Mouse (Mus musculus) intestine, postnatal 0 days (tissue): ENCODE measurements around the gene Tesk1. TPM values are rescaled to one million over a fixed set of nuclear protein-coding genes. Genes with fewer than 3 reads are reported as not detected.
"Not testable (repeated sequence)": the region's sequence is repeated elsewhere in the genome, so short reads cannot be mapped to it uniquely, and the experiment has no call there.

Experiments
- ATAC-seq: fragments of 200-750 bp; cut with Nextera tagmentation; 2 replicates; pipeline ENCODE4 v1.8.0; 2017; ENCODE audit warnings: mild to moderate bottlenecking, moderate TSS enrichment, moderate library complexity
- H3K27ac ChIP-seq: fragments of 300-500 bp; sonication (generic); 2 replicates; pipeline ENCODE4 v1.5.1; 2014; ENCODE audit warnings: mild to moderate bottlenecking, low read depth, low read length, moderate library complexity
- H3K27me3 ChIP-seq: fragments of 300-500 bp; sonication (generic); replicated peaks from 2 replicates; pipeline ENCODE4 v1.6.1; 2014; ENCODE audit warnings: low read length, mixed read lengths; ENCODE audit not compliant: control insufficient read depth, insufficient read depth
- H3K36me3 ChIP-seq: fragments of 300-500 bp; sonication (generic); 2 replicates; pipeline ENCODE4 v1.6.1; 2014; ENCODE audit warnings: mild to moderate bottlenecking, moderate library complexity; ENCODE audit not compliant: control insufficient read depth, insufficient read depth
- H3K4me1 ChIP-seq: fragments of 300-500 bp; sonication (generic); replicated peaks from 2 replicates; pipeline ENCODE4 v1.6.1; 2014; ENCODE audit warnings: antibody characterized with exemption, low read length, mixed read lengths; ENCODE audit not compliant: control insufficient read depth, insufficient read depth
- H3K4me2 ChIP-seq: fragments of 300-500 bp; sonication (generic); replicated peaks from 2 replicates; pipeline ENCODE4 v1.6.1; 2014; ENCODE audit warnings: low read depth, mild to moderate bottlenecking, moderate library complexity
- H3K4me3 ChIP-seq: fragments of 300-500 bp; sonication (generic); 2 replicates; pipeline ENCODE4 v1.5.1; 2014; ENCODE audit warnings: low read depth, low read length
- H3K9ac ChIP-seq: fragments of 300-500 bp; sonication (generic); 2 replicates; pipeline ENCODE4 v1.6.1; 2014; ENCODE audit warnings: mild to moderate bottlenecking, low read depth, low read length
- H3K9me3 ChIP-seq: fragments of 300-500 bp; sonication (generic); 2 replicates; pipeline ENCODE4 v1.6.1; 2016; ENCODE audit warnings: mixed run types; ENCODE audit not compliant: control insufficient read depth
- CTCF ChIP-seq: sonication (generic); IDR thresholded peaks from 2 replicates; pipeline ENCODE4 v1.5.1; 2016; ENCODE audit warnings: low read depth, mild to moderate bottlenecking, control low read depth, antibody characterized with exemption, moderate library complexity
- WGBS: fragments of 180-500 bp; shearing (Covaris S2); extraction: QIAGEN DNeasy Blood & Tissue Kit; methylation state at CpG from one replicate; pipeline ENCODE4 v1.1.7; 2014; 5-methylcytosine and 5-hydroxymethylcytosine counted together
- polyA plus RNA-seq: library from polyadenylated mRNA; unstranded; fragments of >200 nt; fragmentation: Nextera tagmentation; extraction: Ambion mirVana; gene quantifications from 2 replicates; pipeline ENCODE4 v1.2.1, GENCODE M21; 2015

The Tesk1 gene
- polyA plus RNA-seq, 1 experiment from 2014 or later: 4.6 TPM

DNA sequence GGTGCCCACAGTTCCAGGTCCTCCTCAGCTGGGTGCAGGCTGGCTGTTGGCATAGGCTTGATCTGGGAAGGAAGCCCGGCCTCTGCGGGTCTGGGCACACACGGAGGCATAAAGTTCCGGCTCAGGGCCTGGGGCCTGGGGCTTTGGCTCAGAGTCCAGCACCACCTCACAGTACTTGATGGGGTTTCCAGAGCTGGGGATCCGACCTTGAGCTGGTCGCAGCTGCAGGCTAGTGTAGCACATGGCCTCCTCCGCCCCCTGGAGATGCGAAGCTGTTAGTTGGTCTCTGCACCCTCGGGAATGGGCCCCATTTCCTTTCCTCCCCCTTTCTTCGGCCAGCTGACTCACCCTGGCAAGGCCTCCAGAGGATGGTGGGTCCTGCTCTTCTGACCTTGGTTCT, 40.9 kb downstream of the Tesk1 start:
- no peak overlapping the region for H3K27ac ChIP-seq
- WGBS: 71% methylated on average over 10 of the region's 10 CpGs
- ATAC-seq: no peak
- H3K9ac ChIP-seq: no peak overlapping the region
- peaks cover 3% of the 10 kb centered on the region; the same call in 1 of the 2 replicates for H3K4me1 ChIP-seq
- H3K4me3 ChIP-seq: no peak overlapping the region
- no peak for TF ChIP-seq CTCF
- no peaks in the 10 kb centered on the region for H3K9me3 ChIP-seq
- H3K4me2 ChIP-seq: no peak overlapping the region
- no peaks in the 10 kb centered on the region for H3K36me3 ChIP-seq
- H3K27me3 ChIP-seq: no peaks in the 10 kb centered on the region

DNA sequence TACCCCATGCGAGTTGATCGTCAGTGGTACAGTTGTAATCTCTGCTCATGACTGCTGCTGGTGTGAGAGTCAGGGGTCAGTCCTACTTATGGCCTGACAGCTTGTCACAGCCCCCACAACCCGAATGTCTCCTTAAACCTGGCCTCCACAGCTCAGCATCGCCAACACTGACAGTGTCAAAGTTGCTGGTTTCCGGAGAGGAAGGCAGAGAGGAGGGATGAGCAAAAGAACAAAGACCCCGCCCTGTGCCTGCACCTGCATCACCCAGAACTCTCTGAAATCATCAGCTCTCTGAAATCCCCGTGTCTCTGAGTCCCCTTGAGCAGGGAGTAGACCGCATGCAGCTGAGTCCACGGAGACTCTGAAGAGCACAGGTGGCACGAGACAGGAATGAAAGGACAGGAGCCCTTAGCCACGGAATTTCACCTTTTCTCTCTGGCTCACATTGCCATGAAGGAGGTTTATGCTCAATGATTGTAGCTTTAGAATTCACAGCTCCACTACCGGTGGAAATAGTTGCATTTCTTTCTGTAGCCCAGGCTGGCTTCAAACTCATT, 41.9 kb downstream of the Tesk1 start, which contains the start of gene Sit1:
Gene Sit1 (minus strand): TSS at position 200 of the 557 bp plus-strand sequence.
- Histone ChIP-seq H3K27me3 (no peaks in the 10 kb centered on the region), H3K4me3 (no peak within 1 kb of the TSS), H3K4me1 (peaks cover under 1% of the 10 kb centered on the region; the same call in 1 of the 2 replicates), H3K36me3 (no peaks in the 10 kb centered on the region), H3K4me2 (no peak within 1 kb of the TSS), H3K9me3 (no peaks in the 10 kb centered on the region), H3K27ac (no peak within 1 kb of the TSS), H3K9ac (no peak within 1 kb of the TSS)
- WGBS: 56% methylated on average over 12 of the region's 12 CpGs
- TF ChIP-seq CTCF: no peak
- ATAC-seq: no peak

GRCm38 (mm10) chr4:43485666-43486065, 43.9 kb downstream of the Tesk1 start:
- H3K4me1 ChIP-seq, H3K4me2 ChIP-seq, H3K36me3 ChIP-seq, H3K9ac ChIP-seq, ATAC-seq, H3K4me3 ChIP-seq, H3K9me3 ChIP-seq, H3K27me3 ChIP-seq, H3K27ac ChIP-seq: not testable (repeated sequence)
- WGBS: 85% methylated on average over 5 of the region's 5 CpGs
- peak; percentile 35; the same call in 1 of the 2 replicates for TF ChIP-seq CTCF

GRCm38 (mm10) chr4:43489611-43490010, 47.9 kb downstream of the Tesk1 start:
- no peak overlapping the region for H3K9ac ChIP-seq
- H3K36me3 ChIP-seq: no peaks in the 10 kb centered on the region
- H3K27ac ChIP-seq: no peak overlapping the region
- peaks cover 3% of the 10 kb centered on the region; the same call in 1 of the 2 replicates for H3K4me1 ChIP-seq
- H3K4me2 ChIP-seq: no peak overlapping the region
- H3K27me3 ChIP-seq: no peaks in the 10 kb centered on the region
- no peak overlapping the region for H3K4me3 ChIP-seq
- H3K9me3 ChIP-seq: no peaks in the 10 kb centered on the region
- 84% methylated on average over 3 of the region's 3 CpGs for WGBS
- no peak for TF ChIP-seq CTCF
- no peak for ATAC-seq

- peak; percentile 40 for ATAC-seq
- Histone ChIP-seq H3K4me1 (peaks cover 3% of the 10 kb centered on the region; the same call in 1 of the 2 replicates), H3K9me3 (no peaks in the 10 kb centered on the region), H3K36me3 (no peaks in the 10 kb centered on the region; the same call in 1 of the 2 replicates), H3K4me3 (no peak overlapping the region), H3K4me2 (no peak overlapping the region), H3K27me3 (no peaks in the 10 kb centered on the region), H3K27ac (no peak overlapping the region; the same call in 1 of the 2 replicates), H3K9ac (no peak overlapping the region)
- WGBS: 55% methylated on average over 5 of the region's 5 CpGs
- TF ChIP-seq CTCF: no peak
These were observed 49.1 kb downstream of the Tesk1 start for GRCm38 (mm10) chr4:43490801-43491200.

DNA sequence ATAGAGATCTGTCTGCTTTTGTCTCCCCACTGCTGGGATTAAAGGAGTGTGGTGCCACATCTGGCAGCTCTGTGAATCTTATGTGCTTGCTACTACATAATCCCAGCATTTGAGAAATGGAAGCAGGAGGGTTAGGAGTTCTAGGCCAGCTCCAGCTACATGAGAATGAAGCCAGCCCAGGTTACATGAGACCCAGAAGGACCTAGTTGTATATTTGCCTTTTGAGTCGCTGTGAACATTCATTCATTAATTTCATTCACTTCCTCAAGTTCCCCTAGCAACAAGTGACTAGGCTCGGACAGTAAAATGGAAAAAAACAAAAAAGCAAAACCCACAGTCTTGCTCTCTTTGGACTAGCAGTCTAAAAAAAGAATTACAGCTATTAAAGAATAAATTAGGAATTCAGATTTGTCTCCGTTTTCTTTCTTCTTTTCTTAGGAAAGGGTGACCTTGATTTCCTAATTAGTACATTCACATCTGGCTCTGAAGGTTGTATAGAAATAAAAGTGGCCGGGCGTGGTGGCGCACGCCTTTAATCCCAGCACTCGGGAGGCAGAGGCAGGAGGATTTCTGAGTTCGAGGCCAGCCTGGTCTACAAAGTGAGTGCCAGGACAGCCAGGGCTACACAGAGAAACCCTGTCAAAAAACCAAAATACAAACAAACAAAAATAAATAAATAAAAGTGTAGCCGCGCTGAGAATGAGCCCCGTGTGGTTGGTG, 50.5 kb downstream of the Tesk1 start:
- H3K9me3 ChIP-seq: no peaks in the 10 kb centered on the region
- WGBS: 32% methylated on average over 12 of the region's 12 CpGs
- ATAC-seq: no peak
- no peaks in the 10 kb centered on the region; the same call in 1 of the 2 replicates for H3K36me3 ChIP-seq
- TF ChIP-seq CTCF: no peak
- H3K4me3 ChIP-seq: peak overlapping the region; percentile 70
- H3K4me1 ChIP-seq: peaks cover 3% of the 10 kb centered on the region; the same call in 1 of the 2 replicates
- no peaks in the 10 kb centered on the region for H3K27me3 ChIP-seq
- H3K9ac ChIP-seq: no peak overlapping the region
- H3K27ac ChIP-seq: peak overlapping the region; percentile 72; the same call in 1 of the 2 replicates
- peak overlapping the region; percentile 82 for H3K4me2 ChIP-seq
